Mouse (Mus musculus) intestine, postnatal 0 days (tissue): ENCODE results near the gene Tacr3. TPM values are rescaled to one million over a fixed set of nuclear protein-coding genes. Genes with fewer than 3 reads are reported as not detected.

Experiments used
- ATAC-seq: fragments of 200-750 bp; cut with Nextera tagmentation; 2 replicates; pipeline ENCODE4 v1.8.0; 2017; ENCODE audit warnings: mild to moderate bottlenecking, moderate TSS enrichment, moderate library complexity
- H3K27ac ChIP-seq: fragments of 300-500 bp; sonication (generic); 2 replicates; pipeline ENCODE4 v1.5.1; 2014; ENCODE audit warnings: mild to moderate bottlenecking, low read depth, low read length, moderate library complexity
- H3K27me3 ChIP-seq: fragments of 300-500 bp; sonication (generic); replicated peaks from 2 replicates; pipeline ENCODE4 v1.6.1; 2014; ENCODE audit warnings: low read length, mixed read lengths; ENCODE audit not compliant: control insufficient read depth, insufficient read depth
- H3K36me3 ChIP-seq: fragments of 300-500 bp; sonication (generic); 2 replicates; pipeline ENCODE4 v1.6.1; 2014; ENCODE audit warnings: mild to moderate bottlenecking, moderate library complexity; ENCODE audit not compliant: control insufficient read depth, insufficient read depth
- H3K4me1 ChIP-seq: fragments of 300-500 bp; sonication (generic); replicated peaks from 2 replicates; pipeline ENCODE4 v1.6.1; 2014; ENCODE audit warnings: antibody characterized with exemption, low read length, mixed read lengths; ENCODE audit not compliant: control insufficient read depth, insufficient read depth
- H3K4me2 ChIP-seq: fragments of 300-500 bp; sonication (generic); replicated peaks from 2 replicates; pipeline ENCODE4 v1.6.1; 2014; ENCODE audit warnings: low read depth, mild to moderate bottlenecking, moderate library complexity
- H3K4me3 ChIP-seq: fragments of 300-500 bp; sonication (generic); 2 replicates; pipeline ENCODE4 v1.5.1; 2014; ENCODE audit warnings: low read depth, low read length
- H3K9ac ChIP-seq: fragments of 300-500 bp; sonication (generic); 2 replicates; pipeline ENCODE4 v1.6.1; 2014; ENCODE audit warnings: mild to moderate bottlenecking, low read depth, low read length
- H3K9me3 ChIP-seq: fragments of 300-500 bp; sonication (generic); 2 replicates; pipeline ENCODE4 v1.6.1; 2016; ENCODE audit warnings: mixed run types; ENCODE audit not compliant: control insufficient read depth
- CTCF ChIP-seq: sonication (generic); IDR thresholded peaks from 2 replicates; pipeline ENCODE4 v1.5.1; 2016; ENCODE audit warnings: low read depth, mild to moderate bottlenecking, control low read depth, antibody characterized with exemption, moderate library complexity
- WGBS: fragments of 180-500 bp; shearing (Covaris S2); extraction: QIAGEN DNeasy Blood & Tissue Kit; methylation state at CpG from one replicate; pipeline ENCODE4 v1.1.7; 2014; 5-methylcytosine and 5-hydroxymethylcytosine counted together
- polyA plus RNA-seq: library from polyadenylated mRNA; unstranded; fragments of >200 nt; fragmentation: Nextera tagmentation; extraction: Ambion mirVana; gene quantifications from 2 replicates; pipeline ENCODE4 v1.2.1, GENCODE M21; 2015

Gene Tacr3
- polyA plus RNA-seq, 1 experiment from 2014 or later: 0.05 TPM

- TF ChIP-seq CTCF: no peak
- 77% methylated on average over 3 of the region's 3 CpGs for WGBS
- H3K9ac ChIP-seq: no peak overlapping the region
Measured at GRCm38 (mm10) chr3:134908890-134909289, 80.1 kb downstream of the Tacr3 start.

GRCm38 (mm10) chr3:134934703-134935102 lies 105.9 kb downstream of the Tacr3 start:
- no peaks in the 10 kb centered on the region for H3K27me3 ChIP-seq
- no peaks in the 10 kb centered on the region for H3K9me3 ChIP-seq
- ATAC-seq: no peak
- no peak overlapping the region for H3K4me3 ChIP-seq
- no peak overlapping the region for H3K9ac ChIP-seq
- no peaks in the 10 kb centered on the region for H3K36me3 ChIP-seq
- 80% methylated on average over 1 of the region's 1 CpGs for WGBS
- no peak overlapping the region for H3K27ac ChIP-seq
- H3K4me2 ChIP-seq: no peak overlapping the region
- TF ChIP-seq CTCF: no peak
- H3K4me1 ChIP-seq: no peaks in the 10 kb centered on the region

More at GRCm38 (mm10) chr3:134908890-134909289, 80.1 kb downstream of the Tacr3 start:
- H3K27me3 ChIP-seq: no peaks in the 10 kb centered on the region
- no peak overlapping the region for H3K27ac ChIP-seq
- no peak overlapping the region for H3K4me3 ChIP-seq
- no peak for ATAC-seq
- H3K9me3 ChIP-seq: no peaks in the 10 kb centered on the region
- no peaks in the 10 kb centered on the region for H3K36me3 ChIP-seq
- H3K4me2 ChIP-seq: no peak overlapping the region
- H3K4me1 ChIP-seq: no peaks in the 10 kb centered on the region

GRCm38 (mm10) chr3:134935461-134935860 lies 106.7 kb downstream of the Tacr3 start:
- no peak for TF ChIP-seq CTCF
- ATAC-seq: no peak
- Histone ChIP-seq H3K9me3 (no peaks in the 10 kb centered on the region), H3K4me1 (no peaks in the 10 kb centered on the region), H3K27me3 (no peaks in the 10 kb centered on the region), H3K36me3 (no peaks in the 10 kb centered on the region), H3K9ac (no peak overlapping the region), H3K4me2 (no peak overlapping the region), H3K27ac (no peak overlapping the region), H3K4me3 (no peak overlapping the region)
- 89% methylated on average over 4 of the region's 4 CpGs for WGBS

GRCm38 (mm10) chr3:134963461-134963860 lies 134.7 kb downstream of the Tacr3 start:
- TF ChIP-seq CTCF: no peak
- 66% methylated on average over 6 of the region's 6 CpGs for WGBS
- H3K9ac ChIP-seq: no peak overlapping the region
- H3K9me3 ChIP-seq: no peaks in the 10 kb centered on the region
- H3K4me1 ChIP-seq: no peaks in the 10 kb centered on the region
- no peak overlapping the region for H3K4me3 ChIP-seq
- no peaks in the 10 kb centered on the region for H3K27me3 ChIP-seq
- H3K4me2 ChIP-seq: no peak overlapping the region
- no peak overlapping the region for H3K27ac ChIP-seq
- ATAC-seq: no peak
- no peaks in the 10 kb centered on the region for H3K36me3 ChIP-seq

- ATAC-seq: no peak
Measured at GRCm38 (mm10) chr3:134978902-134979301, 150.1 kb downstream of the Tacr3 start.

GRCm38 (mm10) chr3:134980140-134980539 lies 151.3 kb downstream of the Tacr3 start:
- no peak overlapping the region for H3K4me2 ChIP-seq
- H3K36me3 ChIP-seq: no peaks in the 10 kb centered on the region
- no peak for ATAC-seq
- 74% methylated on average over 3 of the region's 3 CpGs for WGBS
- H3K9ac ChIP-seq: no peak overlapping the region
- TF ChIP-seq CTCF: no peak
- no peak overlapping the region for H3K27ac ChIP-seq
- no peaks in the 10 kb centered on the region for H3K9me3 ChIP-seq
- H3K4me3 ChIP-seq: no peak overlapping the region
- H3K27me3 ChIP-seq: no peaks in the 10 kb centered on the region
- H3K4me1 ChIP-seq: no peaks in the 10 kb centered on the region

More at GRCm38 (mm10) chr3:134978902-134979301, 150.1 kb downstream of the Tacr3 start:
- H3K4me3 ChIP-seq: no peak overlapping the region
- no peaks in the 10 kb centered on the region for H3K27me3 ChIP-seq
- H3K36me3 ChIP-seq: no peaks in the 10 kb centered on the region
- no peak overlapping the region for H3K9ac ChIP-seq
- TF ChIP-seq CTCF: no peak
- no peaks in the 10 kb centered on the region for H3K4me1 ChIP-seq
- no peak overlapping the region for H3K4me2 ChIP-seq
- H3K9me3 ChIP-seq: no peaks in the 10 kb centered on the region
- H3K27ac ChIP-seq: no peak overlapping the region
- WGBS: 81% methylated on average over 3 of the region's 3 CpGs
